Mouse (Mus musculus) G1E (cell line): ENCODE results near the gene Plxnb1.

Source experiments
- CTCF ChIP-seq: IDR thresholded peaks from 2 replicates; pipeline ENCODE4 v1.5.1; 2012; ENCODE audit warnings: low read depth, low read length, inconsistent platforms, mixed read lengths
- GATA2 ChIP-seq: IDR thresholded peaks from 2 replicates; pipeline ENCODE4 v1.6.1; 2012; ENCODE audit warnings: low read depth, low read length, inconsistent platforms, borderline replicate concordance

DNA sequence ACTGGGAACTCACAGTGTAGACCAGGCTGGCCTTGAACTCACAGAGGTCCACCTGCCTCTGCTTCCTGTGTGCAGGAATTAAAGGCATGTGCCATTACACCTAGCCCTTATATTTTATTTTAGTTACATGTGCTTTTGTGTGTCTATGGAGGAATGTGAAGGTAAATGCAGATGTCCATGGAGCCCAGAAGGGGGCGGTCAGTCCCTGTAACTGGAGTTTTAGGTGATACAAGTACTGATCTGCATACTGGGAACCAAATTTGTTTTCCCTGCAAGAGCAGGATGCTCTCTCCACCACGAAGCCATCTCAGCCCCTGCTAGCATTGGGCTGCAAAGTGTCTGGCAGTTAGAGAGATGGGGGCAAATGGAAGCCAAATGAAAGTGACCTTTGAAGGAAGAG lies 10.3 kb upstream of the Plxnb1 start:
- TF ChIP-seq CTCF = no peak
- TF ChIP-seq GATA2 = no peak
